Comparison of ENCODE assay signal across 9 mouse cellular contexts in the genomic region with DNA sequence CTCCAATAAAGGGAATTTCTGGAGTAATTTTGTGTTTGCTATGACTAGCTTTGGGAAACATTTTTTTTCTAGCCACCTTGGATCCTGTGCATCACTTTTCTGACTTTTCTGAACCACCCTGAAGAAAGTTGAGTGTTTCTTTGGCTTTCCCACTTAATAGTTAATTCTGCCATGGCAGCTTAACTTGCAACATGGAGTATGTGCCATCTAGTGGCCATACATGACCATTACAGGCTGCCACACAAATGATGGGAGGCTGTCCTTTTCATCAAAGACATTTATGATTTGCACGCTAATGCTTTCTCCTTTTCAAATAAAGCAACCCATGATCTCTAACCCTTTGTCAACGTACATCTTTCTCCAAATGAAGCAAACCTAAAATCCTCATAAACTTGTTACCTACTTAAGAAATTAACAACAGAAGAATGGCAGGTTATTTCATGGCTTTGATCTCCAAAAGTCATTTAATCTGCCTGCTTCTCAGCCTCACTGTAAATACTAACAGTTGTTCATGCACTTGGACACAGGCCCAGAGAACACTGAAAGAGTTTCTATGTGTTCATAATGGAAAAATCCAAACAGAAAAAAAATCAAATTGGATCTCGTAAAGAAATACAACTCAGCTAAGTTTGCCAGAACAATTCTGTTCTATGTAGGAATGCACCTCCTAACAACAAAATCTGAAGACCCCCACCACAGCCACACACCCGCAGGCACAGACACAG.
DNase-seq lines count a peak whose midpoint lies in the region; ATAC-seq and TF ChIP-seq lines count a peak whose summit lies in the region.
"Had no signal": no experiment of that assay in that cellular context is flagged by ENCODE, and none has a peak within 500 bp of the region (broad histone marks: within the 10 kb centered on the region; RNA-seq: fewer than 3 reads in every experiment).

No protein-coding gene starts in this region.

- no peak for ATAC-seq in cerebellum, adult (ENCODE audit: insufficient number of reproducible peaks, low FRiP score, low TSS enrichment)
- no peak for ATAC-seq in neural tube, embryonic 15.5 days (ENCODE audit: low FRiP score)
- no peak for ATAC-seq in liver, embryonic 14.5 days (ENCODE audit: insufficient read depth)
- no peak for ATAC-seq in stomach, postnatal 0 days (ENCODE audit: low FRiP score, low TSS enrichment)

- no peak overlapping the region for H3K4me2 ChIP-seq in neural tube, embryonic 15.5 days
- H3K4me2 ChIP-seq in liver, embryonic 14.5 days (ENCODE audit: low read depth), result no peak overlapping the region
- H3K4me2 ChIP-seq in stomach, postnatal 0 days (replicated peaks; ENCODE audit: low read depth), result no peak overlapping the region
- H3K4me2 ChIP-seq: hindbrain, embryonic 15.5 days had no signal

- peak; percentile 82 for TF ChIP-seq CTCF in liver, embryonic 14.5 days (IDR thresholded peaks at IDR 0.05; ENCODE audit: low read depth)
- TF ChIP-seq CTCF in stomach, postnatal 0 days (IDR thresholded peaks at IDR 0.05; ENCODE audit: low read depth), result peak; percentile 98

- WGBS in neural tube, embryonic 15.5 days, result 48% methylated on average over 4 of the region's 4 CpGs
- 33% methylated on average over 4 of the region's 4 CpGs for WGBS in liver, embryonic 14.5 days (ENCODE audit: insufficient replicate concordance)
- 31% methylated on average over 4 of the region's 4 CpGs for WGBS in stomach, postnatal 0 days

- intact Hi-C loops in heart, postnatal 36 days (cut with DNase I), result loop anchor here (1.0 to 5.0 kb wide), 4 partner anchors 75 to 406 kb away; no protein-coding TSS in a partner anchor

- no peaks in the 10 kb centered on the region for H3K36me3 ChIP-seq in neural tube, embryonic 15.5 days
- H3K36me3 ChIP-seq in liver, embryonic 14.5 days (replicated peaks; ENCODE audit: control insufficient read depth, insufficient read depth, low read depth), result no peaks in the 10 kb centered on the region
- H3K36me3 ChIP-seq in stomach, postnatal 0 days (ENCODE audit: control insufficient read depth, insufficient read depth, low read length), result no peaks in the 10 kb centered on the region
- H3K36me3 ChIP-seq: hindbrain, embryonic 15.5 days had no signal

- no peak overlapping the region for H3K9ac ChIP-seq in neural tube, embryonic 15.5 days (replicated peaks)
- no peak overlapping the region for H3K9ac ChIP-seq in liver, embryonic 14.5 days (replicated peaks)
- H3K9ac ChIP-seq in stomach, postnatal 0 days (ENCODE audit: low read length), result no peak overlapping the region
- H3K9ac ChIP-seq: hindbrain, embryonic 15.5 days had no signal

- H3K4me1 ChIP-seq in neural tube, embryonic 15.5 days, result peaks cover 20% of the 10 kb centered on the region
- H3K4me1 ChIP-seq in liver, embryonic 14.5 days (replicated peaks; ENCODE audit: control insufficient read depth in 2 of 2, insufficient read depth in 2 of 2, low read length in 1 of 2), result no peaks in the 10 kb centered on the region; a peak in 2 of 4 replicates
- H3K4me1 ChIP-seq in stomach, postnatal 0 days (replicated peaks; ENCODE audit: control insufficient read depth, insufficient read depth), result peaks cover 3% of the 10 kb centered on the region

- H3K9me3 ChIP-seq in neural tube, embryonic 15.5 days (replicated peaks), result no peaks in the 10 kb centered on the region
- H3K9me3 ChIP-seq in liver, embryonic 14.5 days (ENCODE audit: control insufficient read depth, low read length), result no peaks in the 10 kb centered on the region
- H3K9me3 ChIP-seq in stomach, postnatal 0 days (ENCODE audit: control insufficient read depth, low read length), result no peaks in the 10 kb centered on the region
- H3K9me3 ChIP-seq: hindbrain, embryonic 15.5 days had no signal

- H3K4me3 ChIP-seq in neural tube, embryonic 15.5 days (replicated peaks), result no peak overlapping the region
- H3K4me3 ChIP-seq in liver, embryonic 14.5 days (ENCODE audit: insufficient read depth in 1 of 2, low read depth in 2 of 2, low read length in 2 of 2), result no peak overlapping the region
- H3K4me3 ChIP-seq in stomach, postnatal 0 days (ENCODE audit: low read depth, low read length), result no peak overlapping the region
- H3K4me3 ChIP-seq: hindbrain, embryonic 15.5 days had no signal

- TF ChIP-seq EP300 in liver, embryonic 14.5 days (IDR thresholded peaks at IDR 0.05; ENCODE audit: low read depth), result no peak
- TF ChIP-seq EP300 in stomach, postnatal 0 days (optimal IDR thresholded peaks at IDR 0.05), result no peak

- no peaks in the 10 kb centered on the region for H3K27me3 ChIP-seq in neural tube, embryonic 15.5 days (replicated peaks)
- no peaks in the 10 kb centered on the region for H3K27me3 ChIP-seq in liver, embryonic 14.5 days (ENCODE audit: control insufficient read depth, insufficient read depth, low read length)
- H3K27me3 ChIP-seq in stomach, postnatal 0 days (ENCODE audit: control insufficient read depth, insufficient read depth, low read length), result no peaks in the 10 kb centered on the region

- H3K27ac ChIP-seq in neural tube, embryonic 15.5 days (replicated peaks), result no peak overlapping the region
- H3K27ac ChIP-seq in liver, embryonic 14.5 days, result no peak overlapping the region
- no peak overlapping the region for H3K27ac ChIP-seq in stomach, postnatal 0 days (replicated peaks)
- H3K27ac ChIP-seq: hindbrain, embryonic 15.5 days had no signal

- peak; percentile 66 for DNase-seq in cerebellum, adult 8-10 months
- DNase-seq in neural tube, embryonic 10.5 days (ENCODE audit: extremely low spot score, low spot score), result peak; percentile 50
- DNase-seq in cerebellum, postnatal 14 days, result peak; percentile 78 to 79
- DNase-seq in heart, postnatal 36 days, result peak; percentile 63 to 65
- peak in 1 of 3 experiments; percentile 27 for DNase-seq in liver, embryonic 14.5 days (ENCODE audit: low read depth in 3 of 3, low spot score in 3 of 3)
- peak; percentile 60 for DNase-seq in stomach, postnatal 0 days (ENCODE audit: low spot score)
